Mouse (Mus musculus): Measurements from ENCODE around the gene Wipf1.

The Wipf1 gene

GRCm38 (mm10) chr2:73540450-73541162 lies 11.1 kb upstream of the Wipf1 start:
- no peak for DNase-seq (ENCODE audit: low spot score)

- no peak for DNase-seq (ENCODE audit: low spot score)
Measured at GRCm38 (mm10) chr2:73539697-73540096, 10.2 kb upstream of the Wipf1 start.

- no peak for DNase-seq (ENCODE audit: low spot score)
Measured at GRCm38 (mm10) chr2:73539141-73539540, 9.6 kb upstream of the Wipf1 start.

GRCm38 (mm10) chr2:73538590-73538989 lies 9.1 kb upstream of the Wipf1 start:
- DNase-seq (ENCODE audit: low spot score), result no peak

GRCm38 (mm10) chr2:73536091-73536783 lies 6.7 kb upstream of the Wipf1 start:
- no peak for DNase-seq (ENCODE audit: low spot score)

GRCm38 (mm10) chr2:73534720-73535119 lies 5.2 kb upstream of the Wipf1 start:
- no peak for DNase-seq (ENCODE audit: low spot score)

GRCm38 (mm10) chr2:73530487-73530886 lies 953 bp upstream of the Wipf1 start:
- no peak for DNase-seq (ENCODE audit: low spot score)

- DNase-seq (ENCODE audit: low spot score), result peak; percentile 28
Measured at GRCm38 (mm10) chr2:73528516-73529355, 798 bp downstream of the Wipf1 start.

GRCm38 (mm10) chr2:73527956-73528355 lies 1.6 kb downstream of the Wipf1 start:
- no peak for DNase-seq (ENCODE audit: low spot score)

GRCm38 (mm10) chr2:73526691-73527090 lies 2.8 kb downstream of the Wipf1 start:
- DNase-seq (ENCODE audit: low spot score), result no peak

- no peak for DNase-seq (ENCODE audit: low spot score)
Measured at GRCm38 (mm10) chr2:73522891-73523290, 6.6 kb downstream of the Wipf1 start.

- DNase-seq (ENCODE audit: low spot score), result no peak
Measured at GRCm38 (mm10) chr2:73522336-73522735, 7.2 kb downstream of the Wipf1 start.

GRCm38 (mm10) chr2:73521737-73522136 lies 7.8 kb downstream of the Wipf1 start:
- DNase-seq (ENCODE audit: low spot score), result no peak

GRCm38 (mm10) chr2:73518966-73519365 lies 10.6 kb downstream of the Wipf1 start:
- DNase-seq (ENCODE audit: low spot score), result no peak

GRCm38 (mm10) chr2:73518311-73518710 lies 11.2 kb downstream of the Wipf1 start:
- no peak for DNase-seq (ENCODE audit: low spot score)

- DNase-seq (ENCODE audit: low spot score), result no peak
Measured at GRCm38 (mm10) chr2:73514178-73514577, 15.4 kb downstream of the Wipf1 start.

GRCm38 (mm10) chr2:73513204-73513749 lies 16.3 kb downstream of the Wipf1 start:
- no peak for DNase-seq (ENCODE audit: low spot score)

GRCm38 (mm10) chr2:73512044-73512443 lies 17.5 kb downstream of the Wipf1 start:
- no peak for DNase-seq (ENCODE audit: low spot score)

GRCm38 (mm10) chr2:73510731-73511360 lies 18.7 kb downstream of the Wipf1 start:
- no peak for DNase-seq (ENCODE audit: low spot score)

GRCm38 (mm10) chr2:73510025-73510288 lies 19.6 kb downstream of the Wipf1 start:
- DNase-seq (ENCODE audit: low spot score), result no peak

GRCm38 (mm10) chr2:73509248-73510024 lies 20.1 kb downstream of the Wipf1 start:
- DNase-seq (ENCODE audit: low spot score), result no peak

All from urinary bladder, postnatal 14 days (tissue).